Mouse (Mus musculus): ENCODE measurements around the gene Rnf214. TPM values are rescaled to one million over a fixed set of nuclear protein-coding genes. Genes with fewer than 3 reads are reported as not detected.
A peak's percentile ranks its signal among the peaks of the same experiment; 100 is the strongest.

The Rnf214 gene
- polyA plus RNA-seq (2016; fragmentation: Nextera tagmentation; extraction: Ambion mirVana) = 81.9 and 94.9 TPM in 2 replicates

DNA sequence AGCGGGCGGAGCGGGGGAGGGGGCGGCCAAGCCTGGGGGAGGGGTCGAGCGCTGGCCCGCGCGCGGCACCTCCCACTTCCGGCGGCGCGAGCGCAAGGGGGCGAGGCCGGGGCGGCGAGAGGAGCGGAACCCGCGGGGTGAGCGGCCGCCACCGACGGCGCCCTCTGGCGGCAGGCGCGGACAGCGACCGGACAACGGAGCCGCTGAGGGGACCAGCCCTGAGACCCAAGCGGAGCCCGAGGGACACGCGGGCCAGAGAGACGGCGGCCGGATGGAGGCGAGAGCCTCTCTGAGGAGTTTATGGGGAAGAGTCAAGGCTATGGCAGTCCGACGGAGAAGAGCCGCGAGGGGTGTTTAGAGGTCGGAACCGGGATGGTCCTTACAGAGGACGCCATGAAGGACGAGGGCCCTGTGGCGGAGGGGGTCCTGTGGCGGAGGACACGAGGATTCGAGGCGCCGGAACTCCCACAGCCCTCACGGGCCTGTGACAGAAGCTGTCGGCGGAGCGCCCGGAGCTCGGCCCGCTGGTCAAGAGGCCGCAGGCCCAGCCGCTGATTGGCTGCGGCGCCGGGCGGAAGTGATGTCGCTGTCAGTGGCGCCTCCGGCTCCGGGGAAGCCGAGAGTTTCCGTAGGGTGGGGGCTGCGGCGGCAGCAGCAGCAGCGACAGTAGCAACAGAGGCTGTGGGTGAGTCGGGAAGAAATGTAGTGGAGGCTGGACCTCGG lies at the start of gene Rnf214, which contains the start of gene Pcsk7:
TSS of gene Rnf214 (minus strand) at position 557 of the 723 bp plus-strand sequence.
TSS of gene Pcsk7 (plus strand) at position 143 of the 723 bp plus-strand sequence.
- H3K4me3 ChIP-seq = peak within 1 kb of the TSS; percentile 96
- H3K9ac ChIP-seq = peak within 1 kb of the TSS; percentile 96
- H3K27ac ChIP-seq = peak within 1 kb of the TSS; percentile 86
- H3K4me2 ChIP-seq (replicated peaks) = peak within 1 kb of the TSS; percentile 86
- H3K36me3 ChIP-seq = peaks cover 44% of the 10 kb centered on the region
- H3K9me3 ChIP-seq = no peaks in the 10 kb centered on the region
- peaks cover 23% of the 10 kb centered on the region for H3K4me1 ChIP-seq
- peak; percentile 94 for ATAC-seq (ENCODE audit: low FRiP score, low read depth)
- no peaks in the 10 kb centered on the region for H3K27me3 ChIP-seq (replicated peaks)
- under 1% methylated on average over 76 of the region's 80 CpGs for WGBS

DNA sequence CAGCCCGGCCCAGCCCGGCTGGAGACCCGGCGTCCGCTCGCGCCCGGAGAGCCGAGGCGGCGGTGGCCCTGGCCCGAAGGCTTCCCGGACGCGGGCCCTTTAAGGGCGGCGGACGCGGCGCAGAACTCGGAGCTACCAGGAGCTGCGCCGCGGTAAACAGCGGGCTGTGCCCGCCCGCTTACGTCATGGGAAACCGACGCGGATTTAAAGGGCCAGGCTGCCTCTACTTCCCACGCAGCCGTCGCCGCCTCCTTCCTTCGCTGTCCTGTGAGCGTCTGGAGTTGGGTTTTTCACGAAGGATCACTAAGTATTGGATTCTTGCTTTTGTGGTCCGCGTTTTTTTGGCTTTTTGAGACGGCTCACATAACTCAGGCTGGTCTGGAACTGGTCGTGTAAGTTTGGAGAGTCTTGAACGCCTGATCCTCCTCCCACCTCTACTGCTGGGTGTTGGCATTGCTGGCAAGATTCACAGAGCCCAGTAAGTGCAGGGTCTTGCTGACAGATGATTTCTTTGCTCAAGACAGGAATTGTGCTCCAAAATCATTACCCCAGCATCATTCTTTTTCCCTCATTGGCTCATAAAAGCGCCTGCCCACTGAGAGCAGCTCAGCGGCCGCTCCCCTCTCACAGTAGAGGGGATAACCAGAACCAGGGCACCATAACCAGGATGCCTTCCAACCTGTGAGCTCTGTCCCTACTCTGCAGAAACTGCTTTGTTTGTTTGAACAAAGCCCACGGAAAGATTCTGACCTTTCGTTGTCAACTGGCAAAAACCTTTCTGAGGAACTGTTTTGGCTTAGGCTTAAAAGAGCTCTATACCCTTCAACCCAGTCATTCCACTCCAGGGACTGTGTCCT lies 48.6 kb upstream of the Rnf214 start, which contains the start of gene Sidt2:
TSS of gene Sidt2 (minus strand) at position 152 of the 857 bp plus-strand sequence.
- Histone ChIP-seq H3K4me3 (peak within 1 kb of the TSS; percentile 89), H3K9ac (peak within 1 kb of the TSS; percentile 94), H3K27ac (peak within 1 kb of the TSS; percentile 39), H3K4me1 (peaks cover 34% of the 10 kb centered on the region), H3K36me3 (peaks cover 16% of the 10 kb centered on the region), H3K27me3 (replicated peaks) (no peaks in the 10 kb centered on the region), H3K4me2 (replicated peaks) (peak within 1 kb of the TSS; percentile 95), H3K9me3 (no peaks in the 10 kb centered on the region)
- ATAC-seq (ENCODE audit: low FRiP score, low read depth) = peak; percentile 98
- under 1% methylated on average over 48 of the region's 48 CpGs for WGBS

DNA sequence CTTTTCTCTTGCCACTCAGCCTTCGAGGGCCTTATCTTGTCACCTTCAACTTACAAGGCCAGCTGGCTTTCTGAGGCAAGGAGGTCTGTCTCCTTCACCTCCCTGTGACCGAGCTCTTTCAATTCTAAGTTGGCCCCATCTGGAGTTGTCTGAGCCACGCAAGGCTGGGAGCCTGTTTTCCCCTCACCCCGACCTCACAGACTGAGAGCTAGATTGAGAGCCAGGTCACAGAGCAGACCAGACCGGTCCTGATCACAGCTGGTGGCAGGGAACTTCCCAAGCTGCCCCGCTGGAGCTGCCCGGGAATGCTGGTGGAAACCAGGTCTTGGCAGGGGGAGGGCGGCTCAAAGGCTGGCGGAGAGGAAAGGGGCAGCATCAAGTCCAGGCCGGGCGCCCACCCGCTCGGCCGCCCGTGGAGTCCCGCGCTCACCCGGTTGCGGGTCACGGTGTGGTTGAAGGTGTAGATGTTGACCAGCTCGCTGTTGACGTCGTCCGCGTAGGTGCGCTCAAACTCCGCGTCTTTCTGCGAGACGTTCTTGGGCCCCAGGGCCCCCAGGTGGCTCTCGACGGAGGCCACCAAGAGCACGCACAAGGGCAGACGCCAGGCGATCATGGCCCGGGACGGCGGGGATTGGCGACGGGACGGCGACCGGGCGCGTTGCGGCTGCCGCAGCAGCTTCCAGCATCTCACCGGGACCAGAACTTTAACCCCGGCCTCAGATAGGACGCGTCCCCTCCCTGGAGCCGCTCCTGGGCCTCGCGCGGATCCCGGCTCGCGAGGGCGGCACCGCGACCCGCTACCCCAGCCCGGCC lies 47.8 kb upstream of the Rnf214 start:
- H3K4me1 ChIP-seq = peaks cover 34% of the 10 kb centered on the region
- peak overlapping the region; percentile 39 for H3K27ac ChIP-seq

DNA sequence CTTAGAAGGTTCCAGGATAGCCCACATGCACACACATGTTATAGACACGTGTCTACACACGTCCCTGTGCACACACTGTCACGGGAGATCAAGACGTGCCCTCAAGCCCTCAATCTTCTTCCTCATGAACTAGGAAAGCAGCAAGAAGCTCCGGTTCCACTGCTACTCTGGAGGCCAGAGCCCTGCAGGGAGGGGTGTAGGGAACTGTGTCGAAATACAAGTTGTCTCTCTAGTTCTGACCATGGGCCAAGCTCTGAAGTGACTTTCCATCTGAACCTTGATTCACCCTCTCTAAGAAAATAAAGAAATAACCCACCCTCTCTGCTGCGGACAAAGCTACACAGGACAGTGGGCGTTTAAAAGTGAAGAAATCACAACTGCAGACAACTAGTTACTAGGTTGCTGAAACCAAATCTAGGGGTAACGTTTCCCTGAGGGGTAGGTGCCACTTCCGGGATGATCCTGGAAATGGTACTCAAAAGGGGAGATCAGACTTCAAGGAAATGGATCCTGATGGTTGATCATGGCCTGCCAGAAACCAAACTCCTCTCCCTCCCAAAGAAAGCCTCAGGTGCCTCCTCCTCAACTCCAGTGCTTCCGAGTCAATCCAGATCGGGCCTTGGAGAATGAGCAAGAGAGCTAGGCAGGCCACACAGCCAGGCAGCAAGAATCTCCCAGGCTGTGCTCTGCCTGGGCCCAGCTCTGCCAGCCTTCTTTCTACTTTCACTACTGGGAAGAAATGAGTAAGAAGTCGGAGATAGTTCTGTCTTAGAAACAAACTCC lies 47.0 kb upstream of the Rnf214 start:
- peak overlapping the region; percentile 89 for H3K4me3 ChIP-seq
- H3K9ac ChIP-seq = peak overlapping the region; percentile 94
- H3K4me1 ChIP-seq = peaks cover 33% of the 10 kb centered on the region
- H3K36me3 ChIP-seq = peaks cover 30% of the 10 kb centered on the region
- no peaks in the 10 kb centered on the region for H3K9me3 ChIP-seq
- WGBS = 70% methylated on average over 13 of the region's 13 CpGs
- no peak for ATAC-seq (ENCODE audit: low FRiP score, low read depth)
- no peak overlapping the region for H3K27ac ChIP-seq
- H3K27me3 ChIP-seq (replicated peaks) = no peaks in the 10 kb centered on the region
- peak overlapping the region; percentile 95 for H3K4me2 ChIP-seq (replicated peaks)

More for the DNA sequence above, 47.8 kb upstream of the Rnf214 start:
- ATAC-seq (ENCODE audit: low FRiP score, low read depth) = peak; percentile 39; the same call in 1 of the 2 replicates
- Histone ChIP-seq H3K4me2 (replicated peaks) (peak overlapping the region; percentile 95), H3K4me3 (peak overlapping the region; percentile 89), H3K9me3 (no peaks in the 10 kb centered on the region), H3K9ac (peak overlapping the region; percentile 94), H3K36me3 (peaks cover 24% of the 10 kb centered on the region), H3K27me3 (replicated peaks) (no peaks in the 10 kb centered on the region)
- WGBS = 1% methylated on average over 61 of the region's 63 CpGs

DNA sequence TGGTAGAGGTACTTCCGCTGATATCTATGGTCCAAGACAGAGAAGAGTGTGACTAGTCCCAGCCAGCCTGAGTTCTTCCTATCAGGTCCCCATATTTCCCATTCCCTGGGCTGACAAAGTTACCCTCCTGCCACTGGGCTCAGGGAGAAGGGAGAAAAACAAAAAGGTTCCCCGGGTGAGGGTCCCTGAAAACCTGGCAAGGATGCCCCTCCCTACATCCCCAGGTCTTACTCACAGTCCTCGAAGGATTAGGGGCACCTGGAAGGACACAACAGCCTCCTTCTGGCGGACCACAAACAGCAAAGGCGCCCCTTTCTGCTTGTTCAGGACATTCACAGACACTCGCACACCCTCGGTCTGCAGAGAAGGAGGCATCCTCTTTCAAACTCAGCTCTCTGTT lies 46.2 kb upstream of the Rnf214 start:
- ATAC-seq (ENCODE audit: low FRiP score, low read depth) = no peak
- Histone ChIP-seq H3K4me3 (no peak overlapping the region), H3K9ac (peak overlapping the region; percentile 33; the same call in 1 of the 2 replicates), H3K9me3 (no peaks in the 10 kb centered on the region), H3K27ac (no peak overlapping the region), H3K27me3 (replicated peaks) (no peaks in the 10 kb centered on the region), H3K36me3 (peaks cover 38% of the 10 kb centered on the region), H3K4me2 (replicated peaks) (peak overlapping the region; percentile 95; the same call in 1 of the 2 replicates), H3K4me1 (peaks cover 25% of the 10 kb centered on the region)
- 86% methylated on average over 7 of the region's 7 CpGs for WGBS

DNA sequence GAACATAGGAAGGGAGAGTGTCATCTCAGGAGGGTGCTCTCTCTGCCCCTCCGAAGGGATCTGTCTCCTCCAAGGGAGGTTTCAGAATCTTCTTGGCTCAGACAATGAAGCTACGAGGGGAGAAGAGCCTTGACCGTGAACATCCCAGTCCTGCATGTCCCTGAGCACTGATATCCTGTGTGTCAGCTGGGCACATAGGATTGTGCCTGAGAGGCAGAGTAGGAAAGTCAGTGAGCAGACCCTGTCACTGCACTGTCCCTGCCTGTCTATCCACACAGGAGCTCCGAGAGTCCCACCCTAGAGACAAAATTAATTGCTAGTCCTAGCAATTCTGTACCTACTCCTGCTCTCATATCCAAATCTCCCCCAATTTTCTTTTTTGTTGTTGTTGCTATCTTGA lies 45.3 kb upstream of the Rnf214 start:
- no peak overlapping the region for H3K4me3 ChIP-seq
- 96% methylated on average over 4 of the region's 4 CpGs for WGBS
- no peak for ATAC-seq (ENCODE audit: low FRiP score, low read depth)
- H3K4me1 ChIP-seq = peaks cover 25% of the 10 kb centered on the region
- H3K27ac ChIP-seq = no peak overlapping the region
- no peaks in the 10 kb centered on the region for H3K27me3 ChIP-seq (replicated peaks)
- H3K36me3 ChIP-seq = peaks cover 46% of the 10 kb centered on the region
- H3K4me2 ChIP-seq (replicated peaks) = no peak overlapping the region
- H3K9me3 ChIP-seq = no peaks in the 10 kb centered on the region
- no peak overlapping the region for H3K9ac ChIP-seq

DNA sequence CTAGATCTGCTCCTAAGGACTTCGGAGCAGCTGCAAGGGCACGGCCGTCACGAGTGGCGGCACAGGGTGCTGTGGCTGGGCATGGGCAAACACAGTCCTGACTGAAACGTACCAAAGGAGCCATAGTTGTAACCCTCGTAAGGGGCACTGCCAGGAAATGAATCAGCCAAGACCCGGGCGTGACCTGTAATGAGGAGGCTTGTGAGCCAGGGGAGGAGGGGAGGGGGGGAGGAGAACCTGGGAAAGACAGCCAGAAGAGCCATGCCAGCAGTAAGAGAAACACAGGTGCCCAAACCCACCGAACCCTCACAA lies 40.1 kb upstream of the Rnf214 start:
- H3K36me3 ChIP-seq = peaks cover 91% of the 10 kb centered on the region
- 87% methylated on average over 10 of the region's 10 CpGs for WGBS
- H3K4me1 ChIP-seq = no peaks in the 10 kb centered on the region
- no peak for ATAC-seq (ENCODE audit: low FRiP score, low read depth)
- H3K9ac ChIP-seq = no peak overlapping the region
- H3K9me3 ChIP-seq = no peaks in the 10 kb centered on the region
- no peaks in the 10 kb centered on the region for H3K27me3 ChIP-seq (replicated peaks)
- no peak overlapping the region for H3K4me2 ChIP-seq (replicated peaks)
- no peak overlapping the region for H3K27ac ChIP-seq
- H3K4me3 ChIP-seq = no peak overlapping the region

DNA sequence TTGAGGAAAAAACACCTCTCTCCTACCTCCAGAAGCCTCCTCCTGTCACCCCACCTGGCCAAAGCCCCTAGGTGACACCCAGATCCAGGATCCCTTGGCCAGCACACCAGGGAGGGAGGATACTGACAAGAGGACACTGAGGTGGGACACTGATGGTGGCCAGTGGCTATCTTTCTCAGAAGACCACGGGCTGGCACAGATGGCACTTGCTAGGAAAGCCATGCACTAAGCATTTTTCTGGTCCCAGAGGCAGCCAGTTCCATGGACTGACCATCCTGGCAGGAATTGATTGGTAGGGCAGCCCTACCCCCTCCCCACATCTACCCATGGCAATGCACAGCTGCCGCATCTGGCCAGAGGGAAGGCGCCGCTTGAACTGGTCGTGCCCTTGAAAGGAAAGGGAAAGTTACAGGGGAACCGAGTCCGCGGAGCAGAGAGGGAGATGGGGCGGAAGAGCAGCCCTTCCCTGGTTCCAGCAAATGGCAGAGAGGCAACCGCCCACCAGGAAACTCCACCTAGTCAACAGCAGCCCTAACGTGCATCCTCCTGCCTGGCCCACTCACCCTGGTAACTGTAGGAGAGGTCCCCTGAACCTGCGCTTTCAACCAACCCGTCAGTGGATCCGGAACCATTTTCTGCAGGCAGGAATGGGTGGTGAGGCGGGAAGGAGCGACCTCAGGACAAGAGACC lies 39.6 kb upstream of the Rnf214 start:
- no peak for ATAC-seq (ENCODE audit: low FRiP score, low read depth)
- no peaks in the 10 kb centered on the region for H3K9me3 ChIP-seq
- no peak overlapping the region for H3K4me2 ChIP-seq (replicated peaks)
- H3K4me1 ChIP-seq = no peaks in the 10 kb centered on the region
- H3K27ac ChIP-seq = no peak overlapping the region
- peaks cover 91% of the 10 kb centered on the region for H3K36me3 ChIP-seq
- WGBS = 89% methylated on average over 16 of the region's 16 CpGs
- H3K9ac ChIP-seq = no peak overlapping the region
- H3K4me3 ChIP-seq = no peak overlapping the region
- no peaks in the 10 kb centered on the region for H3K27me3 ChIP-seq (replicated peaks)

DNA sequence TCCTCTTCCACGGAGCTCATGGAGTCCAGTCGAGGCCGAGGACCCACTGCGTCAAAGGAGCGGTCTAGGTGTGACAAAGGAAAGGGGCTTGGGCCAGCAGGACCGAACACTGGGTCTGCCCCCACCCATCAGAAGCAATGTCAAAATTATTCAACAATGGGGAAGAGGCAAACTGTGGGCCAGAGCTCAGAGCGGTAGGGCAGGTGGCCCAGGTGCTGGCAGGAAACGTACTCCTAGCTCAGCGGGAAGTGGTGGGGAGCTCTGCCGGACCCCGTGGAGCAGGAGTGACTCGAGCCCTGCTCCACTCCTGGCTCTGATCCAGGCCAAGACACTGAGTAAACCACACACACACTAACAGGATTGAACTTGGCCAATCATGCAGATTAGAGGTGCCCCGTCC lies 39.0 kb upstream of the Rnf214 start:
- no peak overlapping the region for H3K27ac ChIP-seq
- H3K27me3 ChIP-seq (replicated peaks) = no peaks in the 10 kb centered on the region
- H3K9me3 ChIP-seq = no peaks in the 10 kb centered on the region
- H3K36me3 ChIP-seq = peaks cover 97% of the 10 kb centered on the region
- no peaks in the 10 kb centered on the region for H3K4me1 ChIP-seq
- H3K4me3 ChIP-seq = no peak overlapping the region
- ATAC-seq (ENCODE audit: low FRiP score, low read depth) = no peak
- 94% methylated on average over 13 of the region's 13 CpGs for WGBS
- no peak overlapping the region for H3K4me2 ChIP-seq (replicated peaks)
- no peak overlapping the region for H3K9ac ChIP-seq

DNA sequence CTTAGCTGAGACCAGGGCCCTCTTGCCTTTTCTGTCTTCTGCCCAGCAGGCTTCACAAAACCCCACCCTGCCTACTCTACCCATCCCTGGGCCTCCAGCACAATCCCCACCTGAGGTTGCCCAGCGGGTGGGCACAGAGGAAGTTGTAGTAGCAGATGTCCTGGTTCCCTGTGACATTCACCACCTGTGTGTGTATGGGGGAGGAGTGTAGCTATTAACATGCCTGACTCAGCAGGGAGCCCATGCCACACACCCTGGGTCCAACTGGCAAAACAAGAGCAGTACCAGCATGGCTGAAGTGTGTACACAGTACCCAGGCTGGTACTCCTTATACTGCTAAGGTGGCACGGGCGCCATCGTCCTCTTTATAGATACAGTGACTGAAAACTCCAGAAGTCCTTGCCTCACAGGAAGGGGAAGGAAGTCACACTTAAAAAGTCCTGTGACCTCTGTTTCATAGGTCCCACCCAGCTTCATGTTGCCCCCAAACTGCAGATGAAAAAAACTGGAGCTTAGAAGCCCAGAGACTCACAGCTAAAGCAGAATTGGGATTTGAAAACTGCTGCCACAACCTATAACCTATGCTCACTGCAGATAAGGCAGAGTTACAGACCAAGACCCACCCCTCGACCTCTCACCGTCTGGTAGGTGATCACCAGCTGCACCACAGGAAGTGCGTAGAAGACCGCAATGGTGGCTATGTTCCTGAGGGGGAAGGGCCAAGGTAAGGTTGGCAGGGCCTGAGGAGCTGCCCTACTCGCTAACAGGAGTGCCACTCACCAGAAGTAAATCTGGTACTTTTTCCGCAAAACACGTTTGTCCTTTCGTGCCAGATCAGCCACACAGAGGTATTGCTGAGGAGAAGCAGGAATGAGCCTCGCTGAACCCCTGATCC lies 38.0 kb upstream of the Rnf214 start:
- no peak for ATAC-seq (ENCODE audit: low FRiP score, low read depth)
- 86% methylated on average over 13 of the region's 13 CpGs for WGBS
- H3K4me1 ChIP-seq = no peaks in the 10 kb centered on the region

More for the DNA sequence above, 38.0 kb upstream of the Rnf214 start:
- Histone ChIP-seq H3K27ac (no peak overlapping the region), H3K36me3 (peaks cover 90% of the 10 kb centered on the region), H3K27me3 (replicated peaks) (no peaks in the 10 kb centered on the region), H3K4me2 (replicated peaks) (no peak overlapping the region), H3K9ac (no peak overlapping the region), H3K4me3 (no peak overlapping the region), H3K9me3 (no peaks in the 10 kb centered on the region)
